Mouse (Mus musculus): ENCODE measurements around the gene Camk1g.

The Camk1g gene

DNA sequence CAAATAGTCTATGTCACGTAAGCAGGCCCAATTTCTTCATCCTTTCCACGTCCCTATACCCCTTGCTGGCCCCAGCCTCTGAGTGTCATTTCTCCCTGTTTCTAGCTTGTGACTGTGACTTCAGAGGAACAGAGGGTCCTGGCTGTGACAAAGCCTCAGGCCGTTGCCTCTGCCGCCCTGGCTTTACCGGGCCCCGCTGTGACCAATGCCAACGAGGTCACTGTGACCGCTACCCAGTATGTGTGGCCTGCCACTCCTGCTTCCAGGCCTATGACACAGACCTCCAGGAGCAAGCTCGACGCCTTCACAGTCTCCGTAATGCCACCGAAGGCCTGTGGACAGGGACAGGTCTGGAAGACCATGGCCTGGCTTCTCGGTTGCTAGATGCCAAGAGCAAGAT is 38.1 kb downstream of the Camk1g start:
- no peak for DNase-seq

DNA sequence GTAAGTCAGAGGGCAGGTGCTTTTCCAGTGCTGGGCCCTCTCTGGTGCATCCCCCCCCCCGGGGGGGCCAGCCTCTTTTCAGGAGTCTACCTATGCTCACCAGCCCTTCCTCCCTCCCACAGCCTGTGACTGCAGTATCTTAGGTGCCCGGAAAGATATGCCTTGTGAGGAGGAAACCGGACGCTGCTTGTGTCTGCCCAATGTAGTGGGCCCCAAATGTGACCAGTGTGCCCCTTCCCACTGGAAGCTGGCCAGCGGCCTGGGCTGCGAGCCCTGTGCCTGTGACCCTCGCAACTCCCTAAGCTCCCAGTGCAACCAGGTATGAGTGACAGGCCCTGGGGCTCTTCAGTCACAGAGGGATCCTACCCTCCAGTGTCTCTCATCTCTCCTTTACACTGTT is 39.5 kb downstream of the Camk1g start:
- no peak for DNase-seq

DNA sequence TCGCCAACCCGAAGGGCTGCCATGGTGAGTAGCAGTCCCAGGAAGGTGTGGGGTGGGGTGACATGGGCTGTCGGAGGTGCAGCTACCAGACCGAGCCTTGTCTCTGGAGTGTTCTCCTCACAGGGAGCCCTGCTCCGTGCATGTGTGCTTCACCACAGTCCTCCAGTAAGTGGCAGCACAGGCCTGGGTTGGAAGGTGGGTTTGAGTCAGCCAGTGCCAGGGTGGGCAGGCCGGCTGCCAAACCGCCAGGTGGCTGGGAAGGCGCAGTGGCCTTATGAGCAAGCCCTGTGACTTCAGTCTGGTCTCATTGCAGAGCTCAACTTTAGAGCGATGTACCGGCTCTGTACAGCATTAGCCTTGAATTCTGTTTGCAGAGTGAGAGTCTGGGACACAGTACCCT is 39.9 kb downstream of the Camk1g start:
- DNase-seq: peak; percentile 93

DNA sequence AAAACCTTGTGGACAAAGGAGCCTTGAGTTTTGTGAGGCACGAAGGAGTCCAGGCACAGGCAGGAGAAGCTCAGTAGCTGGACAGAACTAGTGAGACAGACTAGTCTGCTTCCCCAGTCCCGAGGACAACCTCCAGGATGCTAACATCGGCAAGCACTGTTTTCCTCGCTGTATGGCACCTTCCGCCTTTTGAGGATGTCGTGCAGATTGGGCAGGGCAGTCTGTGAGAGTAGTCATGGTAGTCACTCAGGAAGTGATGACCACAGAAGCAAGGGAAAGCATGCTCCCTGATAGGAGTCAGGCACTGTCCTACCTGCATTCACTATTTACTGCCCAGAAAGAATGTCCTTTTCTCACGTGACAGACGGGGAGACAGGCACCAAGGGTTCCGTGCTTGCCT is 40.5 kb downstream of the Camk1g start:
- DNase-seq: no peak

DNA sequence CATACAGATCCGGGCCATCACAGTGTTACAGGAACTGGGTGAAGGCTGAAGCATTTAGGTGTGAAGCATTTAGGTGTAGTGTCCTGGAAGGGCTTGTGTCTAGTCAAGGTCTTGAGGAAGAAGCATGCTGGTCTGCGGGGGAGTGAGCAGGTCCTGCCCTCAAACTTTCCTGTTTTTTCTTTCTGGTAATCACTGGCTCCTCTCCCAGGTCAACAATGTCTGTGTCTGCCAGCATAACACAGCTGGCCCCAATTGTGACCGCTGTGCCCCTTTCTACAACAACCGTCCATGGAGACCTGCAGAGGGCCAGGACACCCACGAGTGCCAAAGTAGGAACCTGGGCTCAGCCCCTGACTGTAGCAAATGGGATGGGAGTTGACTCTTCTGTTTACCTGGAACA is 42.4 kb downstream of the Camk1g start:
- no peak for DNase-seq

DNA sequence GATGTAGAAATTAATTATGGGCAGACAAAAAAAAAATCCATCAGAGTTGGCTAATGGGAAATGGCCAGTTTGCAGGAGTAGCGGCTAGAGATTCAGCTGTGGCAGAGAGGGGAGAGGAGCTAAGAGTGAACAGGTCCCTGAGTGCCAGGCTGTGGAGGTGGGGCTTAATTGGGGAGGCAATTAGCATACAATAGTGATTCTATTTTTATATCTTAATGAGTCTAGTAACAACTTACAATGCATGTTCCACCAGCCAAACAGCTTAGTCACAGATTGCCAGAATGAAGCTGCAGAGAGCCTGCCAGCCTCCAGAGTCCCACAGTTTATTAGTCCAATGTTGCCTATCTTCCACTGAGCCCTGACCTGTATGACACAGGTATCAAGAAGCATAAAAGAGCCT is 42.9 kb downstream of the Camk1g start:
- no peak for DNase-seq

DNA sequence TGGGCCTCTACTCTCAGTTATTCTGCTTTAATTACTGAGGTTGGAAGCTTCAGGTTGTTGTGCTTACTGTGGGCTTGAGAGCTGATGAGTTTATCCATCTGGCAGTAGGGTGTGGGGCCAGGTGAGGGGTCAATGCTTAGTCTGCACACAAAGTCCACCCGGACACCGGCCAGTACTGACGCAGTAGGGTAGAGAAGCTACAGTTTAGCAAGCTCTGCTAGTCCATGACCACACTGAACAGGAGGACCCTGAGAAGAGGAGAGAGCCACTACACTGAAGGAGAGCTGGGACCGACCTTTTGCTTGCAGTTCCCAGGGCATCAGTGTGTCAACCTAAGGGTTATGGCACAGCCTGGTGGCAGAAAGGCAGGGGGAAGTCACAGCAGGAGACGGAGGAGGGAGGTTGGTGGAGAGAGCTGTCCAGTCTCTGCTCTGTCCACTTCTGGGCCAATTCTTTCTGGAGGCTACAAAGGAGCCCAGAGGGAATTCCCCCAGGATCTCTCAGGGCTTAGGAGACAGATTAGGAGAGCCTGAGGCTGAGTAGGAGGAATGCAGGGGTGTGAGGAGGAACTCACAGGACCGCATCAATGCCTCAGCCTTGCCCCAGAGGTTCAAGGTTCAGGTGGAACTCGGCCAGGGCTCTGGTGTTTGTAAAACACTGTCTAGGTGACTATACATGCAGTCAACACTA is 43.5 kb downstream of the Camk1g start:
- no peak for DNase-seq

DNA sequence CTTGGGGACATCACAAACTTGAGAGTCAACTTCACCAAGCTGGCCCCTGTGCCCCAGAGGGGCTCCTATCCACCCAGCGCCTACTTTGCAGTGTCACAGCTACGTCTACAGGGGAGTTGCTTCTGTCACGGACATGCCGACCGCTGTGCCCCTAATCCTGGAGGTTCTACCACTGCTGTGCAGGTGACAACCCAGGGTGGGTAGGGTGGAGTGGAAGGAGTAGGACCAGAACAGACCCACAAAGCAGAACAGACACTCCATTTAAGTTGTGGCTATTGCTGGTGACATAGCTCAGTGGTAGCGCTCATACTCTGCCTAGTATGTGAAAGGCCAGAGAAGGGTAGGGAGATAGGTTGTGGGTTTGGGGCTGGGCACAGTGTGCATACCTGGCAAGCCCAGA is 44.2 kb downstream of the Camk1g start:
- no peak for DNase-seq

DNA sequence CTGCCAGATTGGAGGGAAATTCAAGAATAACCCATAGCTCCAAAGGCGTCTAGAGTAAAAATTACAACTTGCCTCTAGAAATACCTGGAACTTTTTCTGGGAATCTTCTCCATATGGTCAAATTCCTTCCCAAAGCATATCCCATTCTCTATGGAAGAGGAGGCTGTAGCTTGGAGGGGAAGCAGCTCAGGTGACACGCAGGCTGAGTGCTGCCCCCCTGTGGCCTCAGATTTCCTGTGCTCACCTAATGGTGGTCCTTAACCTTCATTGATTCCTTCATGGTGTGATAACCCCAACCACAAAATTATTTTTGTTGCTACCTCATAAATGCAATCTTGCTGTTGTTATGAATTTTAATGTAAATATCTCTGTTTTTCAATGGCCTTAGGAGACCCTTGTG is 45.9 kb downstream of the Camk1g start:
- DNase-seq: peak; percentile 74

DNA sequence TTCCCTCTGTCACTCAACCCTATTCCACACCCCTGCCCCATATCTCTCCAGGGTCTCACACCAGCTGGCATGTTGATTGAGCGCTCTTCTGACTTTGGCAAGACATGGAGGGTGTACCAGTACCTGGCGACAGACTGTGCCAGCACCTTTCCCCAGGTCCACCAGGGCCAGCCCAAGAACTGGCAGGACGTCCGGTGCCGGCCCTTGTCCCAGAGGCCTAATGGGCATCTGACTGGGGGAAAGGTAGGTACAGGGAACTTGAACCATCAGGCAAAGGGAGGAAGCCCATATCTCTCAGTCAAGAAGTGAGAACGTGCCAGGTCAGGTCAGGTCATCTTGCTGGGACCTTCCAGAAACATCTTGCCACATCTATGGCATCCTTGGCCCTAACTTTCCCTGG is 46.4 kb downstream of the Camk1g start:
- no peak for DNase-seq

DNA sequence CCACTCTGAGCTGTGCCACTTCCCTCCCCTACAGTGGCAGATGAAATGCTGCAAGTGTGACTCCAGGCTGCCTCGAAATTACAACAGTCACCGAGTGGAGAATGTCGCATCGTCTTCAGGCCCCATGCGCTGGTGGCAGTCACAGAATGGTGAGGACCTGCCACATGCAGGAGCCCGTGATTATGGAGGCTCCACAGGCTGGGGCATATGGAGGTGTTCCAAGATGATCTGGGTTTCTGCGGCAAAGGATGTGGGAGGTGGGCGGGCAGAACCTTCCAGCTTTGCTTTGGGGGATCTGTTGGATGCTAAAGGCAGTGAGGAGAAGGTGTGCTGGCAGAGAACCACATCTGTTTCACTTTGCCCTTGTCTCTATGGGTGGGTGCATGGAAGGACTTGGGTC is 49.7 kb downstream of the Camk1g start:
- DNase-seq: no peak

DNA sequence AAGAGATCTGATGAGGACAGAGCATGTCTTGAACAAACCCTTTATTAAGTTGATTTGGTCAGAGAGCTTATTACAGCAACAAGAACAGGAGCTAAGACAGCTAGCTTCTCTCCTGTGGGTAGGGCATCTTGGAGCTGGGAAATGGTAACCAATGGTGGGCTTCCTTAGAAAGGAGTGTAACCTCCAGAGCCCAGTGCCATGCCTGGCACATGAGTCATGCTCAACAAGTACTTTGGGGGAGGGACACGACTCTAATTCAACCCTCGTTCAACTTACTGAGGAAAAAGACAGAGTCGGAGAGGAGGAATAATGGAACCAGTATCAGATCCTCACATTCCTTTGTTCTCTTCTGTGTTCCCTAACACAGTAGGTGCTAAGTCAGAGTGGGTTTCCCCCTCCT is 50.4 kb downstream of the Camk1g start:
- no peak for DNase-seq

DNA sequence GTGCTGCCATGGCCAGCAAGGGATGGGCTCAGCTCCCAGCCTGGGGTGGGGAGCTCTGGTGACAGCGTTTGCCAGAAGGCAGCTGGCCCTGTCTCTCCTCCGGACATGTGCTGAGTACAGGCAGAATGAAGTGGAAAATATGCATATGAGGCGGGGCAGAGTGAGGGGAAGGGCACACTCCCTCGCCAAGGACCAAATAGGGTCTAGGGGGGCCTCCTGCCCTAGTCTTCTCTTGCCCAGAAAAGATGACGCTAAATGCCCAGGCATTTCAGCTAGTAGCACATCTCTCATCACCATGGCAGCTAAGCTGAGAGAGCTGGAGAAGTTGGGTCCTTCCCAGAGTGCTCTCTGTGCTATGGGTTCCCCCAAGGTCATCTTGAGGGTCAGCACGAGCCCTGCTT is 52.9 kb downstream of the Camk1g start:
- DNase-seq: no peak

DNA sequence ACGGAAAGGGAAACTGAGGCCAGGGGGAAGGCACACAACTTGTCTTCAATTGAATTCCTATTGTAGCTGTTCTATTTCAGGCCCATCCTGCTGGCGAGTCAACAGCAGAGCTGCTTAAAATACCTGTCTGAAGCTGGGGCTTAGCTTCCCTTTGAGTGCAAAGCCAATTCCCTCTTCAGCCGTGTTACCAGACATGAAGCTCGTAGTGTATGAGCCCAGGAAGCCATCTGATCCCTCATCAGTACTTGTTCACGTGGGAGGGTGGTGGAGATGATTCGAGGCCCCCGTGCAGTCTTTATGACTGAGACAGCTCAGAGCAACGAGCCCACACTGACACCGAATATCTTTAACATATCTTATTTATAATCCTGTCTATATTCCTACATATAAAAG is 53.7 kb downstream of the Camk1g start:
- no peak for DNase-seq

DNA sequence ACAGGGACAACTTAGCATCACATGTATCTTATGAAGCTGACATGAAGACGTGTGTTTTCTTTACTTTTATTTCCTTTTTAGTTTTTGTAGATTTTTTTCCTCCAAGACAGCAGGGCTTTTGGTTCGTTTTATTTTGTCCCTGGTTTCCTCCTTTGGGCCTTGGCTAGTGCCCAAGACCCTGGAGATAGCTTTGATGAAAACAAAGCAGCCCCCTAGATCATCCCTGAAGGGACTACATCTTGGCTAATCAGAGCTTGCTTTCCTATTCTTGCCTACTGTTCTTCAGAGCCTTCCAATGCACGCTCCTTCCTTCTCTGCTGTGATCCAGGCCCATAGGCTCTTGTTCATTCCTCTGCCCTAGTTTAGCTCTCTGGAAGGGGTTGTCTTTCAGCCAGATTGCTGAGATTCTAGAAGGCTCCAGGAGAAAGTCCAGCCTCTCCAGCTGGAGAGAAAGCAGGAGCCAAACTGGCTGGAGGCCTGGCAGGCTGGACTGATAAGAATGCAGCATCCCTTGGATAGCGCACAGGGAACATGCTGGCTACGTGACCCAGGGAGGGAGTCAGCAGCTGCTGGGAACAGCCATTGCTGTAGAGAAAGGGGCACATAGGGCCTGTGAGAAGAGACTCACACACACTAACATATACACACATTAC is 54.3 kb downstream of the Camk1g start:
- DNase-seq: no peak

DNA sequence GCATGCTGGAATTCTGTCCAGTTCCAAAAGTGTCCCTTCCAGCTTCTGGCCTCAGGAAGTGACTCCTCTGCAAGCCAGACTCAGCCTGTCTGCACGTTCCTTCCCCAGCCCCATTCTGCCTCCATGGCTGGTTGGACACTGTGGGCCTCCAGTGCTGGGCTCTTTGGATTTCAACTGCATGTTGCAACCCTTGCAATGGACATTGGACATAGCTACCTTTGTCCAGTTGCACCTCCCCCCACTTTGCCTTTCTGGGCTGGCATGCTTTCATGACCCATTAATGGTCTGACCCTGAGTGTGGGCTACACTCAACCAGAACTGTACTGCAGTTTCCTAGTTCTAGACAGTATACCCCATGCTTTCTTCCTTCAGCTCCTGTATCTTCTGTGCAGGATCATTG is 58.5 kb downstream of the Camk1g start:
- DNase-seq: no peak

DNA sequence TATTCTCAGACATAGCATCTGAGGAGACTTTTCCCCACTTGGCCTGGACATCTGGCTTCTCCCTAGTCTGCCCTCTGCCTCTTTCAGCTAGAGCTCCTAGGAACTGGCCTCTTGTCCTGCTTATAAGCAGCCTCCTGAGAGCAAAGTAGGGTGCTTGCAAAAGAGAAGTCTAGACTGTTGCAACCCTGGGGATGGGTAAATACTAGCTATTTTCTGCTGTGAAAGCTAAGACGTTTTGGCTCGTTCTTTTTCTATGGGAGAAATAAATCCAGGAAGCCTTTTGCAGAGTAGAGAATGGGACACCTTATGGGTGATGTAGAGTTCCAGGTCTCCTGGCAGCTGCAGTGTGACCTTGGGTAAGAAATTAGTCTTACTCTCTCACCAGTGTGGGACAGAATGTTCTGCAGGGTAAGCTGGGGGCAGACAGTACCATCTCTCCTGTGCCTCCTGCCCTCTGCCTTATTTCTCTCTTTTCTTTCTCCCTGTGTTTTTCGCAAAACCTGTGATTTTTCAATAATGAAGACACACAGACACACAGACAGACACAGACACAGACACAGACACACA is 59.5 kb downstream of the Camk1g start:
- no peak for DNase-seq

DNA sequence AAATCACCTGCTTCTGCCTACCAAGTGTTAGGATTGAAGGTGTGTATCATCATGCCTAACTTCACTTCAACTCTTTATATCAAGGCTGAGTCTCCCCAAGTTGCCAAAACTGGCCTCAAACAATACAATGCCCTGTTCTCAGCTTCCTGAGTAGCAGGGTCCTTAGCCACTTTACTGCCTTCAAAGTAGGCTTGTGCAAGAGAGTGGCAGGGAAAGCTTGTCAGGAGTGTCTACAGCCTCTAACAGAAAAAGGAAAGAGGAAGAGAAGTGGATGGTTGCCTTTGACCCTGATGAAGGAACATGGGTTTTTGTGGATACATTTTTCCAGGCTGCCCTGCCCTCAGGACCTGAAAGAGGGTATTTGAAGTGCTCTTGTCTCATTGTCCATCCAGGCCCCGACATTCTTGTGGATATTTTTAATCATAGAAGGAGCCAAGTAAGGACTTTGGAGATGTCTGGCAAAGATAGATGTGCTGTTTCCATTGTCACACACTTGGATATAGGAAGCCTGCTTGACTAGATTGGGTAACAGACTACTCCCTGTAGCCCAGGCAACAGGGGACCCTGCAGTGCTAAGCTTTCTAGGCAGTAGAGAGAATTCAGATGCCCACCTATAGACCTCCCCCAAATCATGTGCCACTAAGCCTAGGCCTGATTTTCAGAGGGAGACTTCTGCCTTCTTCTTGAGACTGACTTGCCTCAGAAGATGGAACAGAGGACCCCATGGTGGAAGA is 60.1 kb downstream of the Camk1g start:
- DNase-seq: no peak

DNA sequence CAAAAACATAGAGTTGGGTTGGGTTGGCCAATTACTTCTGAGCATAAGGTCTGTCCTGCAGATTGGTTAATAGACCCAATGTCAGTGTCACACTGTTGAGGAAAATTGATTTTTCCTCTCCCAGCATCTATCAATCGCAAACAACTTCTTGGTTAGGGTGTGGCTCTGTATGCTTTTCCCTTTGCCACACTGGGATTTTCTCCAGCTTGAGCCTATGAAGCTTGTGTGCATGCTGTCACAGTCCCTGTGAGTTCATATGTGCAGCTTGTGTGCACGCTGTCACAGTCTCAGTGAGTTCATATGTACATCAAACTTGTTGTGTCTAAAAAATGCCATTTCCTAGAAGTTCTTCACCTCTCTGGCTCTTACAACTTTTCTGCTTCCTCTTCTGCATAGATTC is 63.3 kb downstream of the Camk1g start:
- no peak for DNase-seq

DNA sequence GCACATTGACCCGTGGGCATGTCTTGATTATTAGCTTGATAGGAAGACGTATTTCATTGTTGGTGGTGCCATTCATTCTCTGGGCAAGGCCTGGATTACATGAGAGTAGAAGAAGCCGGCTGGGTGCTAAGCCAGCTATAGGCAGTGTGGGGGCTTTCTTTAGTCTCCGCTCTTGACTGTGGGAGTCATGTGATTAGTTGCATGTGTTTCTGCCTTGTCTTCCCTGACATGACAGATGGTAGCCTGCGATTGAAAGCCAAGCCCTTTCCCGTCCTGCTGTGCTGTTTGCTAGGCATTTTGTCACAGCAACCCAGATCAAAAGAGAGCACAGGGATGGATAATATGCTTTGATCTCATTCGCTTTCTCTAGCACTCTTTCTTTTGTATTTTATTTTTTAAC is 64.7 kb downstream of the Camk1g start:
- DNase-seq: no peak

DNA sequence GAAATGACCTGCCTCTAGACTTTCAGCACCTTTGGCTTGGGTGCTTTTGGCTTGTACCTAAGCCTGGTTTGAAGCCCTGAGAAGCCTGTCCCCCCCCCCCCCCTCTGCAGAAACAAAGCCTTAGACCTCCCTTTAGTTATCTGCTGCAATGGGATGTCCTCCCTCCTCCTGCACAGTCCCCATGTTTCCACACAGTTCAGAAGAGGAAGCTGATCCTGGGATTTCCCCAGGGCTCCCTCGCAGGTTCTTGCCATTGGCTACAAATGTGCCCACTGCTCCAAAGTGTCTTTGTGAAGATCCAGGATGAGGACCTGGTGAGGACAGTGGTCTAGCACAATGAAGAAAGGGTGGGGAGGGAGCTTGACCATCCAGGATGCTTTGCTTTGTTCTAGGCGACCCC is 67.0 kb downstream of the Camk1g start:
- DNase-seq: no peak

DNA sequence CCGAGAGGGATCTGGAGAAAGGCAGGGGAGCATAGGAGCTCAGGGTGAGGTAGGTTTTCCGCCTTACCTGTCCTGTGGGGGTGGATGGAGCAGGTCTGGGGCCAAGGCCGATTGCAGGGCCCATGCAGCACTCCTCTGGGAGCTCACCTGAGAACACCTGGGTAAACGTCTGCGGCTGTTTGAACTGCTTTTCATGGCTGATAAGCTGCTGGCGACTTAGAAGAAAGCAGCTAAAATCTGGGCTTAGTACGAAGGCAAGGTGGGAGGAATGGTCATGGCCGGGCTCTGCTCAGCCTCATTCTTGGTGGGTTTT is 68.0 kb downstream of the Camk1g start:
- no peak for DNase-seq

DNA sequence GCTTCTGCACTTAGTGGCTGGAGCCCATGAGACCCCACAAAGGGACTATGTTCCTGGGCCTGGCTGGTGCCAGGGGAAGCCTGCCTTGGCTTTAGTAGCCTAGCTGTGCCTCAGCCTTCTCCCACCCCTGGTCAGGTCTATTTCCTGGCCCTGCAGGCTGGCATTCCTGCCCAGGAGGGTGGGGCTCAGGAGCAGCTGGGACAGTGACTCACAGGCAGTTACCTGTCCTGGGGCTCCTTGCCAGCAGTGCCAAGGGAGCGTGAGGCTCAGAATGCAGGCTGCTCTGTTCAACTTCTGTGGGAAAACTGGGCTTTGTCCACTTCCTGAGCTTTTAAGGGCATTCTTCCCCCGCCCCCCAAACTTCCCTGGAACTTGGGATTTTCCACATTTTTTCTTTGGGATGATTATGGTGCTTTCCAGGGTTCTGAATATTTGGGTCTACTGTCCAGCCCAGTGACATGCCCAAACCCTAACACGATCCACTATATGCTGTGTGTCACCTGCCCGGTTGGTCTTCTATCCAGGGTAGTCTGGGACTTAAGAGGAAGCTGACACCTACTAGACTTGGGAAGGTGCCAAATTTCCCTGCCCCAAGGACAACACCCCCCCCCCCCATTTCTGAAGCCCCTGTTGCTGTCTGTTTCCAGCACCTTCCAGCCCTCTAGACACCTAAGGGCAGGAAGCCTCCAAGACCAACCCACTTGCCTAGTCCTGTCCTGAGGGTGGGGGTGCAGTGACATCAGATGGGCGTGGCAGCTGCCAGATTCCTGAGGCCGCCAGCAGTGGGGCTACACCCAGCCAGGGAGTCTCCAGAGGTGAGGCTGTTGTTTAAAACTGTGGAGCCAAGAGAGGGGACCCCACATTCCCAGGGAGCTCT is 68.6 kb downstream of the Camk1g start:
- no peak for DNase-seq
